Mouse (Mus musculus): ENCODE data around the gene Pax5. TPM values are rescaled to one million over a fixed set of nuclear protein-coding genes. Genes with fewer than 3 reads are reported as not detected.

The Pax5 gene
- polyA plus RNA-seq, 1 experiment from 2014 or later = 7.8 TPM

DNA sequence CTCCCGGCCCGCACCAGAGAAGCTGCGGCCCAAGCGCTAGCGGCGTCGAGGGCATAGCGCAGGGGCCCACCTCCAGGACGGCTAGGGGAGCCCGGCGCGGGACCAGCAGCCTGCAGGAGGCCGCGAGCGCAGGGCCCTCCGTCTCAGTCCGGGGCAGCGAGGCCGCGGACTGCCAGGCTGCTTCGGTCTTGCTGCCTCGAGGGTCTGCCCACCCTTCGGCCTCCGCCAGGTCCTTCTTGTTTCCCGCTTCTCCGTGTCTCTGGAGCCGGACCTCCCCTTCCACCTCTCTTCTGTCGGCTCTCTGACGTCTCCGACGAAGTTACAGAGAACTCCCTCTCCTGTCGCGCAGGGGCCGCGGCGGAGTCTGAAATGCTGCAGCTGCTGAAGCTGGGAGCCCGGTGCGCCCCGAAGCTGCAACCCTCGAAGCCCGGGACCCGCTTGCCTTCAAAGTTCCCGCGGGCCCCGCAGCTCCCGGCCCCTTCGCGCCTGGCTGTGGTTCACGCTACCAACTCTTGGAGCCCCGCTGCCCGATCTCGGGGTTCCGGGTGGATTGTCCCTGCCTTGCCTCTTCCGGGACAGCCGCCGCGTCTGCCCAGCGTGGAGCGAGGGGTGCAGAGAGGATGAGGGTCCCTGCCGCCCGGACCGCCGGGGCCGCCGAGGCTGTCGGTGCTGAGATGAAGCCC is 6.5 kb downstream of the Pax5 start:
- peaks cover 32% of the 10 kb centered on the region for H3K4me1 ChIP-seq
- under 1% methylated on average over 66 of the region's 66 CpGs for WGBS
- peak overlapping the region; percentile 44 for H3K4me3 ChIP-seq
- no peaks in the 10 kb centered on the region for H3K36me3 ChIP-seq (replicated peaks)
- peak overlapping the region; percentile 65 for H3K27ac ChIP-seq
- H3K9me3 ChIP-seq = no peaks in the 10 kb centered on the region
- H3K9ac ChIP-seq = peak overlapping the region; percentile 18; the same call in 1 of the 2 replicates
- H3K4me2 ChIP-seq = peak overlapping the region; percentile 65
- H3K27me3 ChIP-seq (replicated peaks) = peaks cover 83% of the 10 kb centered on the region
- peak; percentile 12 for ATAC-seq (replicated peaks)

DNA sequence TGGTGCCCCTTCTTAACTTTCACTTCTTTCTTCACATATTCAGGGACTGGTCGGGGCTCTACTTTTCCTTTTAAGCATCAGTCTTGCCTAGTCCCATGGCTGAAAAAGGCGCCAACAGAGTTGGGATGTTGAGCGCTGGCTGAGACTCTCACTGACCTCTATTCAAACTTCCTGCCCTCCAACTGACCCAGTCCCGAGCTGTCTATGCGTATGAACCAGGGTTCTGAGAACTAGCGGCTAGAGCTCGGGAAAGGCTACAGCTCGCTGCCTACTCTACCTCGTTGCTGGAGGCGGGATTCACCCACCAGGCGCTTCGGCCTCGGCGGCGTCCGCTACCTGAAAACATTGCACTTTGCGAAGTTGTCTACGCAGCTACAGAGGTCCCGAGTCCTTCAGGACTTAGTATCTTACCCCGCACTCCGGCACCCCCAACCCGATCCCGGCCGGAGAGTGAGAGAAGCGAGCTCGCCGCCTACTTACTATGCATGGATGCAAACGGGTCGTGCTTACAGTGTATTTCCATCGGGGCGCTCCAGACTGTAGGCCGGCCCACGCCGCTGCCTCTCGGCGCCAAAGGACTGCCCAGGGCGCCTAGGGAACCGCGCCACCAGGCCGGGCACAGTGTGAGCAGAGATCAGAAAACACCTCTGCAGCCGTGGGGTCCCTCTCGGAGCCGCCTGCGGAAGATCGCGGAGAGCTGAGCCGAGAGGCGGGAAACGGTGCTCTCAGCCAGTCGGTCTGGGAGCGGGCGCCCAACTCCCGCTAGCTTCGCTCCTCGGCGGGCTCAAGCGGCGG is 7.2 kb downstream of the Pax5 start:
- WGBS = under 1% methylated on average over 58 of the region's 58 CpGs
- Histone ChIP-seq H3K27me3 (replicated peaks) (peaks cover 82% of the 10 kb centered on the region), H3K36me3 (replicated peaks) (no peaks in the 10 kb centered on the region), H3K9ac (peak overlapping the region; percentile 18; the same call in 1 of the 2 replicates), H3K4me2 (peak overlapping the region; percentile 65), H3K4me3 (peak overlapping the region; percentile 44), H3K27ac (peak overlapping the region; percentile 65; the same call in 1 of the 2 replicates), H3K9me3 (no peaks in the 10 kb centered on the region), H3K4me1 (peaks cover 32% of the 10 kb centered on the region)
- ATAC-seq (replicated peaks) = no peak

GRCm38 (mm10) chr4:44702011-44702527 is 8.2 kb downstream of the Pax5 start:
- H3K9me3 ChIP-seq = no peaks in the 10 kb centered on the region
- H3K4me3 ChIP-seq = peak overlapping the region; percentile 44
- no peak for ATAC-seq (replicated peaks)
- WGBS = 1% methylated on average over 25 of the region's 25 CpGs
- H3K27me3 ChIP-seq (replicated peaks) = peaks cover 81% of the 10 kb centered on the region
- no peaks in the 10 kb centered on the region for H3K36me3 ChIP-seq (replicated peaks)
- no peak overlapping the region for H3K27ac ChIP-seq
- H3K4me1 ChIP-seq = peaks cover 32% of the 10 kb centered on the region
- peak overlapping the region; percentile 18; the same call in 1 of the 2 replicates for H3K9ac ChIP-seq
- H3K4me2 ChIP-seq = peak overlapping the region; percentile 65

GRCm38 (mm10) chr4:44701513-44701912 is 8.8 kb downstream of the Pax5 start:
- H3K4me2 ChIP-seq = peak overlapping the region; percentile 65
- peaks cover 32% of the 10 kb centered on the region for H3K4me1 ChIP-seq
- peaks cover 81% of the 10 kb centered on the region for H3K27me3 ChIP-seq (replicated peaks)
- no peak overlapping the region for H3K27ac ChIP-seq
- H3K9ac ChIP-seq = 0 out of 2 replicates have a peak overlapping the region, but pooled peaks have one; percentile 18
- no peaks in the 10 kb centered on the region for H3K9me3 ChIP-seq
- no peaks in the 10 kb centered on the region for H3K36me3 ChIP-seq (replicated peaks)
- WGBS = 0% methylated on average over 9 of the region's 9 CpGs
- ATAC-seq (replicated peaks) = no peak
- H3K4me3 ChIP-seq = peak overlapping the region; percentile 44

DNA sequence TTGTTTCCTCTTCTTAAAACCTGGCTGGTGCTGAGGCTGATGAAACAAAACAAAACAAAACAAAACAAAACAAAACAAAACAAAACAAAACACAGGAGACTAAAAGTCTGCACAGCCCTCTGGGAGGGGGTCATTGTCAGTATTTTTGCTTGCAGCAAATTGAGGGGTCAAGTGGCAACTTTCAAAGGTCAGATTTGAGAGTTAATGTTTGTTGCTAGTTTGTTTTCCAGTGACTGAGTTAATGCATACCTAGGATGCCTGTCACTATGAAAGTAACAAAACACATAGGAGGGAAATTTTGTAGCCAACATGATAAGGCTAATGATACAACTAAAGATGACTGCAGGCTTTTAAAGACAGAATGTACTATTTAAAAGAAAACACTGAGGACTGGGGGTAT is 13.6 kb downstream of the Pax5 start:
- Histone ChIP-seq H3K27ac (no peak overlapping the region), H3K27me3 (replicated peaks) (peaks cover 78% of the 10 kb centered on the region), H3K4me1 (peaks cover 2% of the 10 kb centered on the region; the same call in 1 of the 2 replicates), H3K9me3 (no peaks in the 10 kb centered on the region), H3K36me3 (replicated peaks) (no peaks in the 10 kb centered on the region), H3K4me2 (no peak overlapping the region), H3K4me3 (no peak overlapping the region), H3K9ac (no peak overlapping the region)
- no peak for ATAC-seq (replicated peaks)

DNA sequence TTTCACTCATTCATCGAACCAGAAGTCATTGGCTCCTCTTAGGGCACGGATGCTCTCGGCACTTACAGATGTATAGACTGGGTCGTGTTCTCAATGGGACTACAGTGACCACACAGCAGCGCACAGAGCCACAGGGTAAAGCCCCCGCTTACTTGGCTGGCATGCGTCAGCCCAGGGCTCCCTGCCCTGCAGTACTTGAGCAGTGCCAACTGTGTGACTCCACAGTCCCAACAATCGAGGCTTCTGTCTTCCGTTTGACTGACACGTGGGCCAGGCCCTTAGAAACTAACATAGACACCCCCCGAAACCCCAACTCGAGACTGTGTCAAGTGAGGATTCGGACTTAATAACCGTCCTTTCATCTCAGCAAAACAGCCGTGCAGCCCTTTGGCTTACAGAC is 15.9 kb downstream of the Pax5 start:
- H3K4me2 ChIP-seq = peak overlapping the region; percentile 23; the same call in 1 of the 2 replicates
- no peaks in the 10 kb centered on the region for H3K4me1 ChIP-seq
- H3K9ac ChIP-seq = no peak overlapping the region
- no peak overlapping the region for H3K4me3 ChIP-seq
- peaks cover 60% of the 10 kb centered on the region for H3K27me3 ChIP-seq (replicated peaks)
- H3K27ac ChIP-seq = no peak overlapping the region
- no peaks in the 10 kb centered on the region for H3K9me3 ChIP-seq
- ATAC-seq (replicated peaks) = 0 out of 2 replicates have a peak, but pooled peaks have one; percentile 30
- WGBS = 27% methylated on average over 15 of the region's 15 CpGs
- no peaks in the 10 kb centered on the region for H3K36me3 ChIP-seq (replicated peaks)

- Histone ChIP-seq H3K4me1 (no peaks in the 10 kb centered on the region), H3K9ac (no peak overlapping the region), H3K36me3 (replicated peaks) (no peaks in the 10 kb centered on the region), H3K9me3 (no peaks in the 10 kb centered on the region), H3K27me3 (replicated peaks) (no peaks in the 10 kb centered on the region), H3K4me3 (no peak overlapping the region), H3K27ac (no peak overlapping the region), H3K4me2 (no peak overlapping the region)
- ATAC-seq (replicated peaks) = no peak
- 80% methylated on average over 6 of the region's 6 CpGs for WGBS
Observed at GRCm38 (mm10) chr4:44685582-44685981, 24.7 kb downstream of the Pax5 start.

GRCm38 (mm10) chr4:44680242-44680897 is 29.9 kb downstream of the Pax5 start:
- ATAC-seq (replicated peaks) = no peak
- no peak overlapping the region for H3K9ac ChIP-seq
- no peak overlapping the region for H3K27ac ChIP-seq
- no peaks in the 10 kb centered on the region for H3K4me1 ChIP-seq
- WGBS = 69% methylated on average over 6 of the region's 6 CpGs
- H3K4me2 ChIP-seq = no peak overlapping the region
- no peaks in the 10 kb centered on the region for H3K36me3 ChIP-seq (replicated peaks)
- H3K4me3 ChIP-seq = no peak overlapping the region
- H3K9me3 ChIP-seq = no peaks in the 10 kb centered on the region
- H3K27me3 ChIP-seq (replicated peaks) = no peaks in the 10 kb centered on the region

DNA sequence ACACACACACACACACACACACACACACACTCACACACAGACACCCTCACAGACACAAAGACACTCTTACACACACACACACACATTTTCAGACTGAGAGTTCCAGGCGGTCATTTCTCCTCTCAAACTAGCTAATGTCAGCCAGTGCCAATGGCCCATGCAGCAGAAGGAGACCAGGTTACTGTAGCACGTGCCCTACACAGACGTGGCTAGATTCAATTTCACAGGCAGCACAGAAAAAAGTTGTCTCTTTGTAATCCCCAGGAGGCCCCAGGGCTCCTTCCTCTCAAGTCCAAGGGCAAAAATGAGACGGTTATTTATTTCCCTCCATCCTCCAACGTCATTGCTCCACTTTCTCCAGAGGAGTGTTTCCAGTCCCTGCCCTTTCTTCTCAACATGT is 31.6 kb downstream of the Pax5 start:
- Histone ChIP-seq H3K4me2 (no peak overlapping the region), H3K4me3 (no peak overlapping the region), H3K9ac (no peak overlapping the region), H3K27ac (no peak overlapping the region), H3K27me3 (replicated peaks) (0 out of 2 replicates have a peak, but pooled peaks cover 3% of the 10 kb centered on the region), H3K4me1 (no peaks in the 10 kb centered on the region), H3K9me3 (no peaks in the 10 kb centered on the region), H3K36me3 (replicated peaks) (no peaks in the 10 kb centered on the region)
- WGBS = 54% methylated on average over 5 of the region's 5 CpGs
- no peak for ATAC-seq (replicated peaks)

DNA sequence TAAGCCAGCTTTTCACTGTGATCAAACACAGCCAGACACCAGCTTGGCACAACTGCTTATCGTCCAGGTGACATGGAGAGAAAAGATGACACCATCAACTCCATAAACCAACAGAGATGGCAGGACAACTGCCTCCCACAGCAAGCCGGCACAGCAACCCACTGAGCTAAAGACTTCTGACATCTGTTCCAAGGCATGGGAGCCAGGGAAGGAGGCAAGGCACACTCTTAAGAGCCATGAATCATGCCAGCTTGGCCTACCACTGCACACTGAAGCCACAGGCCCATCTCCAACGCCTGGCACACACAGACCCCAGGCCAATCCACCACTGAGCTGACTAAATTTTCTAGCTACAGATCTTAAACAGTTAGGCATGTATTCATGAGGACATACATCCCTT is 32.3 kb downstream of the Pax5 start:
- no peaks in the 10 kb centered on the region for H3K4me1 ChIP-seq
- no peak overlapping the region for H3K4me3 ChIP-seq
- 73% methylated on average over 3 of the region's 3 CpGs for WGBS
- no peaks in the 10 kb centered on the region for H3K9me3 ChIP-seq
- no peaks in the 10 kb centered on the region for H3K36me3 ChIP-seq (replicated peaks)
- no peak overlapping the region for H3K4me2 ChIP-seq
- H3K27me3 ChIP-seq (replicated peaks) = 0 out of 2 replicates have a peak, but pooled peaks cover 3% of the 10 kb centered on the region
- ATAC-seq (replicated peaks) = no peak
- no peak overlapping the region for H3K27ac ChIP-seq
- H3K9ac ChIP-seq = no peak overlapping the region

GRCm38 (mm10) chr4:44674973-44675372 is 35.3 kb downstream of the Pax5 start:
- Histone ChIP-seq H3K36me3 (replicated peaks) (no peaks in the 10 kb centered on the region), H3K4me2 (no peak overlapping the region), H3K27ac (no peak overlapping the region), H3K27me3 (replicated peaks) (0 out of 2 replicates have a peak, but pooled peaks cover 5% of the 10 kb centered on the region), H3K9ac (no peak overlapping the region), H3K9me3 (no peaks in the 10 kb centered on the region), H3K4me1 (no peaks in the 10 kb centered on the region), H3K4me3 (no peak overlapping the region)
- ATAC-seq (replicated peaks) = no peak
- whole genome bisulfite sequencing = 82% methylated on average over 8 of the region's 8 CpGs

GRCm38 (mm10) chr4:44673726-44674125 is 36.6 kb downstream of the Pax5 start:
- Histone ChIP-seq H3K27ac (no peak overlapping the region), H3K36me3 (replicated peaks) (no peaks in the 10 kb centered on the region), H3K9ac (no peak overlapping the region), H3K27me3 (replicated peaks) (0 out of 2 replicates have a peak, but pooled peaks cover 5% of the 10 kb centered on the region), H3K9me3 (no peaks in the 10 kb centered on the region), H3K4me2 (no peak overlapping the region), H3K4me3 (no peak overlapping the region), H3K4me1 (no peaks in the 10 kb centered on the region)
- 9% methylated on average over 9 of the region's 9 CpGs for WGBS
- ATAC-seq (replicated peaks) = no peak

Data from midbrain, embryonic 15.5 days (tissue).